Mouse (Mus musculus) induced T-regulatory cell, adult 2 months (primary cell): ENCODE results near the gene Cox15.

Experiments used
- DNase-seq: peaks from one replicate; pipeline ENCODE4 v3.0.0-alpha.2; 2012; ENCODE audit warnings: low read depth

The Cox15 gene

DNA sequence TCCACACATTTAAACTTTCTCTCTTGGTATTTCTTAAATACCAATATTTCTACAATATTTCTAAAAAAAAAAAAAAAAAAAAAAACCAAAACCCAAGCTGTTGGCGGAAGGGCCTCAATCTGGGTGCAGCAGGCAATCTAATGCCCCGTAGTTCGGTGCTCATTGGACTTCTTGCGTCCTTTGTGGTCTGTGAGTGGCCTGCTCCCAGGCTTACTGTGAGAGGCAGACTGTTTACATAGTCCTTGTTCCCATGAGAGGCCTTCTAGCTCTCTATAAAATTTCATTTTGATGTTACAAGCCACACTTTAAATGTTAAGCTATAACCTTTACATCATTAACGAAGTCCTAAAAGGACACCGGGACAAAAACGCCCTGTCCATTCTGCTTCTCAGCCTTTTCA is 44.6 kb downstream of the Cox15 start:
- DNase-seq, result no peak

DNA sequence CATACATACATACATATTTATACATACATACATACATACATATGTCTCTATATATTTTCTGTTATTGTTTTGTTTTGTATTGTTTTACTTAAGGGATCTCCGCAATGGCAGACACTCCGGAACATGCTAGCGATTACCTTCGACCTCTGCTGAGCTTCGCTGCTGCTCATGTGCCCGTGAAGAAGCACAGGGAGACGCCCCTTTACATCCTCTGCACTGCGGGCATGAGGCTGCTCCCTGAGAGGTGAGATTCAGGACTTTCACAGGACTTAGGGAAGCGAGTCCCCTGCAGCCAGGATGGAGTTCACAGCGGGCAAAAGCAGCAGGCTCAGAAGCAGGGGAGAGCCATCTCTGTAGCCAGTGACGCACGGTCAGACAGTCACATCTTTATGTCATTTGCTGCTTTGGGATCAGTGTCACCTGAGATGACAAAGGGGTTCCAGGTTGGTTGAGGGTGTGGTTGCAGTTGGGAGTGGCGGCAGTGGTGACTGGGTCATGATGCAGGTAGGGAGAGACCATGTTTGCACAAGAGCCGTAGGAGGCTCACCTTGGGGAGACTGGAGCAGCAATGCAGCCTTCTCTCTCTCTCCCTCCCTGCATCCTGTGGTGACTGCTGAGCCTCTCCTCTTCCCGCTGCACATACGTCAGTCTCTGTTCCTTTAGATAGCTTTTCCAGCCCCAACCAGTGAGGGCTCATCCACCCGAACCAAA is 47.9 kb downstream of the Cox15 start:
- no peak for DNase-seq

DNA sequence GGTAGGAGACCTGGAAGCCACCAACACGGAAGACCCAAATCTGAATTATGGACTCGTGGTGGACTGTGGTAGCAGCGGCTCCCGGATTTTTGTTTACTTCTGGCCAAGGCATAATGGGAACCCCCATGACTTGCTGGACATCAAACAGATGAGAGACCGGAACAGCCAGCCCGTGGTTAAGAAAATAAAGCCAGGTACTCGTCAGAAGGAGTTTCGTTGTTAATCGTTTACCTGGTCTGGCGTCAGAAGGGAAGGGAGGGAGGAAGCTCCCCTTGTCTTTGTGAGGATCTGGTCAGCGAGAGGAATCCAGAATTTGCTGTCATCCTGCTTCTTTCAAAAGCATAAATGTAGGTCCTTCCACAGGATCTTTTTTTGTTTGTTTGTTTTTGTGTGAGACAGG is 48.6 kb downstream of the Cox15 start:
- no peak for DNase-seq

DNA sequence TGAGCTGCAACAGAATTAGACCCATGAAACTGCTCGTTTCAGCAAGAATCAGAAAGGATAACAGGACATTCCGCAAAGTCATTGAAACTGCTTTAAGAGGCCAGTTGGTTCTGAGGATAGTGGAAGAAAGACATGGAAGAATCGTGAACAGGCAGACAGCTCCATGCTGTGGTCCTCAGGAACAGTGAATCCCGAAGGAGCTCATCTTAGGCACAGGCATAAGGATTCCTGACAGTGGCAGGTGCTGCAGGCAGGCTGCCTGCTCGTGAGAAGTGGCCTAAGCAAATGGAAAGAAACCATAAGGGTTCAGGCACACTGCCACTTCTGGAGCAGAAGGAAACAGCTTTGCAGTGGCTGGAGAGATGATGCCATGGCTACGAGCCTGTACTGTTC is 53.0 kb downstream of the Cox15 start:
- DNase-seq, result no peak

DNA sequence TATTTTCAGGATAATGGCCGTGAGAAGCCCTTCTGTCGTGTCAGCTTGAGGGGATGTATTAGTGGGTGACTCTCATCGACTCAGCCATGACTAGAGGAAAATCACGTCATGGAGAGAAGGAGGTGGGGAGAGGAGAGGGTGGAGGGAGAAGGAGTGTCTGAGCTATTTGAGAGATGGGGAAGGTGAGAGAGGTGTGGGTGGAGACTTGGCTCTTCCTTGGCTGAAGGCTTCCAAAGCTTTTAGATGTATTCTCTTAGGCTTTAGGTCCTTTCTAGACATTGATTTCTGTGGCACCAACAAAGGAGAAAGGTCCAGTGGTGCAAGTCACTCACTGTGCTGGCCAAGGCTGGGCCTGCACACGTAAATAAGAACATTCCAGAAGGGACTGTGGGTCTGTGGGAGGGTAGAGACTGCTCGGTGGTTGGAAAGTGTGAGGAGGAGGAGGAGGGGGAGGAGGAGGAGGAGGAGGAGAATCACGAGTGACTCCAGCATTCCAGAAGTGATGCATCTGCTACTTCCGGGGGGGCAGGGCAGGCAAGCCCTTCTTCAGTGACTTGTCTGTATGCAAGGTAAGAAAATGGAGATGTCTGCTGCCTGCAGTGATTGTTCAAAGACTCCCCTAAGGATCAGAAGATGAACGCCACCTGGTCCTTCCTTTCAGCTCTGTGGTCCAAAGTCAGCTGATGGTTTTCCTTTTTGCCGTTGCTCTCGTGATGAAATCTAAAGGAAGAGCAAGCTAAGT is 53.6 kb downstream of the Cox15 start:
- DNase-seq, result no peak

DNA sequence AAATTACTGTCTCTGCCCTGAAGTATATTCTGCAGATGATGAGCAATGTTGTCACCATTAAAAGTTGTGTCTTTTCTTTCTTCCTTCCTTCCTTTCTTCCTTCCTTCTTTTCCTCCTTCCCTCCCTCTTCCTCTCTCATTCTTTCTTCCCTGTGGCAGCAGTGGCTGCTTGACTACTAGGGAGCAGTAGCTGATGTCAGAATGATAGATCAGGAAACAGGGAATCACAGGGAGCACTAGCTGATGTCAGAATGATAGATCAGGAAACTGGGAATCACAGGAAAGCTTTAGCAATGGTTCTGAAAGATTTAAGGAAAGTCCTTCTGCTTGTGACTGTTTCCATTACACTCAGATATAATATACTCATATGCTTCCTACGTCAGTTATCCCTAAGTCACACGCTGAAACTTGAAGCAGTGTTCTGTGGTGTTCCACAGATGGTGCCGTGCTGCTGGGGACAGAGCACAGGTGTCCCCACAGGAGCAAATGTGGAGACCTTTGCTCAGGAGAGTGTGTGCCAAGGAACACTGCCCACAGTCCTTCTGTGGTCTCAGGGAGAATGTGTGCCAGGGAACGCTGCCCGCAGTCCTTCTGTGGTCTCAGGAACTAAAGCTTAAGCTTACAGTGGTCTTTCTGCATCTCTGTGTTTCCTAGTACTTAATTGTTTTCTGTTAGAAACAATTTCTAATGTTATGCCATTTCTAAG is 55.0 kb downstream of the Cox15 start:
- DNase-seq, result no peak

DNA sequence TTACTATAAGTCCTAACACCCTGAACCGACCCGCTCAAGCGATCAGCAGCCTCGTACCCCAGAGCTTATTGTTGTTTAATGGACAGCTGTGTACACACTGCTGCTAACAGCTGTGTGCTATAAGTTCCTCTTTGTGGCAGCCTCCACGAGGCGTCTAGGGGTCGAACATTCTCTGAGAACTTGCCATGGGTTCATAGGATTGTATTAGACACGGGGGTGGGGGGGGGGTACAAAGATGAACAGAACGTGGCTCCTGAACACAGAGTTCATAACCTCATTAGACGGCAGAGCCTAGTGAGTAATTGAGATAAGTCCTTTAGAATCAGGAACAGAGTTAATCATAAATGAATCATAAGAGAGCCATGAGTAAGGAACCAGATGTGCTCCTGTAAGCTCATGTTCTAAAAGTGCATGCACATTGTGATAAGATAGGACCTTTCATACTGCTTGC is 57.3 kb downstream of the Cox15 start:
- DNase-seq, result no peak

DNA sequence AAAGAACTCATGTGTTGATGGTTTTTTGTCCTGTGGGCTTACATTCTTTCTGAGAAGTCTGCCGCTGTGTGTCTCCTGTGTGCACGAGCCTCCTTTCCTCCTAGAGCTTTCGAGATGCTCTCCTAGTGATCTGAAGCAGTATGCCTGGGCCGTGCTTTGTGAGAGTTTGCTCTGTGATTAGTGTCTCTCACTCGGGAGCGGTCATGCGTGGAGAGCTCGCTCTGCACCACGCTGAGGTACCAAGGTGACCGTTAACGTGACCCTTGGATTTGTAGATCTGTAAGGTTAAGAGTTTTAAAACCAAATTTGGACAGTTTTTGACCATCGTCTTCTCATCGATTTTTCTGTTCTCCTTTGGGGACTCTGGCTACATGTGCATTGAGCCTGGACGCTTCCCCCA is 60.0 kb downstream of the Cox15 start:
- DNase-seq, result no peak

DNA sequence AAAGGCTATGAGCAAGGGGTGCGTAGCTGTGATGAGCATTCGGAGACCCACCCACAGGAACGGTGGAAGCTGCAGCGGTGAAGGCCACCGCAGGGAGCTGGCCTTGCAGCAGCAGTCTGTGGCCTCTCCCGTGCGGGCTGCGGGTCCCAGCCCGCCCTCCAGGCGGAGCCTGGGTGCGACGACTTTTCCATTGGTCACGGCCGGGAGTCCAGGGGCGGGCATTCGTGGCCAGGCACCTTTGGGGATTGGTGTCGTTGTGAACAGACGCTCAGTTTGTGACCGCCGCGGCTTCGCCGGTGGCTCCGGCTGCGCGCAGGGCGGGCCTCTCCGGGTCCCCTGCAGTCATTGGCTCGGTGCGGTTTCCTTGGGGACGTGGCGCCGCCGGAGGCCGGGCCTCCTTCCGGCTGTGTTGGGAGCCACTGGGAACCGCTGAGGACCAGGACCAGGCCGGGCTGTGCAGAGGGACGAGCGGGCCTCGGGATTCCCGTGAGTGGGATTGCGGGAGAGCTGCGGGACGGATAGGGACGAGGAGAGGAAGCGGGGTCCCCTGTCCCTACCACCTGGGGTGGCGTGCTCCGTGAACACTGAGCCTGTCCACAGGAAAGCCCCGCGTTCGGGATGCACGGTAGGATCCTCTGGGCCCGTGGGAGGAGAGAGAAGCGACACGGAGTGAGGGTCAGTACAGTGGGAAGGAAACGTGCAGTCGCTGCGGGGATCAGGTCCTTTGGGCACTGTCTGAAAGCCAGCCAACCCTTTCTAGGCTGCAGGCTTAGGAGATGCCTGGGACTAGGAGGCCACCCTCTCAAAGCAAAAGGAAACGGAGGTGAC is 63.2 kb downstream of the Cox15 start, which contains the start of gene Entpd7:
Gene Entpd7, plus strand, starts transcription at position 254 of the 828 bp plus-strand sequence.
- DNase-seq, result peak; percentile 95
